Mouse (Mus musculus): ENCODE data around the gene Hspa8. TPM values are rescaled to one million over a fixed set of nuclear protein-coding genes. Genes with fewer than 3 reads are reported as not detected.
A peak's percentile ranks its signal among the peaks of the same experiment; 100 is the strongest.
"Not testable (repeated sequence)": the region's sequence is repeated elsewhere in the genome, so short reads cannot be mapped to it uniquely, and the experiment has no call there.

Hspa8 gene
- total RNA-seq, 2 experiments from 2014 or later: 2,321 to 2,378 TPM

DNA sequence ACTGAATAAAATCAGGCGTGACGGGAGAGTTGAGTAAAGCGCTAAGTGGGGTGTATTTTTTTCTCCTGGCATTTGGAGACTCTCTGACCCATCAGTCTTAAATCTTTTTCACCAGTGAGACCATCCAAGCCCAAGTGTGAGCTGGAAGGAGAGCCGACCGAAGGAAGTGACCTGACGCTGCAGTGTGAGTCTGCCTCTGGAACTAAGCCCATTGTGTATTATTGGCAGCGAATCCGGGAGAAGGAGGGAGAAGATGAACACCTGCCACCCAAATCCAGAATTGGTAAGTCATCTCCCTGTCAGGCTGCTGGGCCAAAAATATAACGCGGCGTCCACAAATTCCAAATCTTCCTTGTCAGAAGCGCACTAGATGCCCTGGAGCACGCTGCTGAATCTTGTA lies 28.5 kb upstream of the Hspa8 start:
- no peak for TF ChIP-seq CTCF (IDR thresholded peaks at IDR 0.05)
- H3K4me3 ChIP-seq: no peak overlapping the region
- H3K27ac ChIP-seq: no peak overlapping the region
- intact Hi-C loops (cut with DNase I): no loop called here
- no peak for DNase-seq (ENCODE audit: extremely low spot score in 1 of 2, low spot score in 2 of 2)

DNA sequence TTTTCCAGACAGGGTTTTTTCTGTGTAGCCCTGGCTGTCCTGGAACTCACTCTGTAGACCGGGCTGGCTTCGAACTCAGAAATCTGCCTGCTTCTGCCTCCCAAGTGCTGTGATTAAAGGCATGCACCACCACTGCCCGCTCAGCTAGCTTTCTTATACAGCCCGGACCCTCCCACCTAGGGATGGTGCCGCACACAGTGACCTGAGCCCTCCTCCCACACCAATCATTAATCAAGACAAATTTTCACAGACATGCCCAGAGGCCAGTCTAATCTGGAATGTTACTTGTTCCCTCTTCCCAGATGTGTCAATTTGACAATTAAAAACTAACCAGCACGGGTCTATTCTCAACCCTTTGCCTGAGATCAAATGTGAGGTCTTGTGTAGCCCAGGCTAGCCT lies 27.6 kb upstream of the Hspa8 start:
- DNase-seq (ENCODE audit: extremely low spot score in 1 of 2, low spot score in 2 of 2); H3K4me3 ChIP-seq; H3K27ac ChIP-seq; intact Hi-C loops (cut with DNase I): not testable (repeated sequence)

DNA sequence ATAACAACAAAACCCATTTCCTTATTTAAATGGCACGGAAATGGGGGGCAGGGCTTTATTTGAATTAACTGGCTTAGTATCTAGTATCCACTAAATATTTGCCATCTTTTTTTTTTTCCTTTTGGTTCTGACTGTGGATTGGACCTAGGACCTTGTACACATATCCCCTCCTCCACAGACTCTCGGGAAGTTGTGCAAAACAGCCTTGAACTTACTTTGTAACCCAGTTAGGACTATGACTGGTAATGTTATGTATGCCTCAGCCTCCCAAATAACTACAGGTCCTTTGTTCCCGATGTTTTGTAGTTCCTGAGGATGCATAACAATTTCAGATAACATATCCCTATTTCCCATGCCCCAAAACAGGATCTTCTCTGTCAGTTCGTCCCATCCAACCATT lies 26.9 kb upstream of the Hspa8 start:
- no peak for TF ChIP-seq CTCF (IDR thresholded peaks at IDR 0.05)
- no peak overlapping the region for H3K4me3 ChIP-seq
- no peak for DNase-seq (ENCODE audit: extremely low spot score in 1 of 2, low spot score in 2 of 2)
- H3K27ac ChIP-seq: no peak overlapping the region
- intact Hi-C loops (cut with DNase I): no loop called here

DNA sequence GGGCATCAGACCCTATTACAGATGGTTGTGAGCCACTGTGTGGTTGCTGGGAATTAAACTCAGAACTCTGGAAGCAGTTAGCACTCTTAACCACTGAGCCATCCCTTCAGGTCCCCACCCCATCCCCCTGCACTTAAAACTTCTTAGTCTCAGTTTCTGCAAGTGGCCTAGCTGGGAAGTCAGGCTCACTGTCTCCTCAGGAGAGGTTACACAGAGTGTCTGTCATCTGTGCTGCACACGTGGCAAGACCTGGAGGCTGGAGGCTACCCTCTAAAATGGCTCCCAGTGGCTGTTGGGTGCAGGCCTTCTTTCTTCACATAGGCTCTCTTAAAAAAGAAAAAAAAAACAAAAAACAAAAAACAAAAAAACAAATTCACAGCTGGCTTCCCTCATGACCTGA lies 24.7 kb upstream of the Hspa8 start:
- intact Hi-C loops (cut with DNase I): no loop called here
- TF ChIP-seq CTCF (IDR thresholded peaks at IDR 0.05): no peak
- H3K4me3 ChIP-seq: no peak overlapping the region
- DNase-seq (ENCODE audit: extremely low spot score in 1 of 2, low spot score in 2 of 2): no peak
- H3K27ac ChIP-seq: no peak overlapping the region

DNA sequence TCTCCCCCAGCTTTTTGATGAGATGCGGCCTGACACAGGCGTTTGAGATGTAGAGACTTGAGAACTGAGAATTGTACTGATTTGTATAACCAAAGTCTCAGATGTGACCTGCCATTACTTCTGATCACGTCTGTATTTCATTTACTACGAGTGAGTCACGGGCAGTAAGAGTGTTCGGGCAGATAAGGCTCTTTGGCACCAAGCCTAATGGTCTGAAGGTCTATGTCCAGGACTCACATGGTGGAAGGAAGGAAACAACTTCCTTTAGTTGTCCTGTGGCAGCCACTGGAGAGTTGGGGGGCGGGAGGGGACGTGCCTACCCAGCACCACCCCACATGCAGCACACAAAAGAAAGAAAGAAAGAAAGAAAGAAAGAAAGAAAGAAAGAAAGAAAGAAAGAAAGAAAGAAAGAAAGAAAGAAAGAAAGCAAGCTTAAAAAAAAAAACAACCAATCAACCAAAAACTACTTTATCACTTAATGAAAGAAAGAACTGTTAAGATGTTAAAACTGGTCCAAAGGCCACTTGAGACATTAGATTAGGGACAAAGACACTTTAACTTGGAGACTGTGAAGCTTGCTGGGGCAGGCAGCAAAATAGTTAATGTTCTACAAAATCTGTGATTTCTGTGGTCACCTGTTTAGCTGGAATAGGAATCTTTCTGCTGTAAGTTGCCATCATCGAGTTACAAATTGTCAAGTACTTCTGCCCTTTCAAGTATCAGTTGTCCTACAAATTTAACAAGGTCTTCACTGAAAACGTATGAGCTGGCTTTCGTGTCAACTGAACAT lies 24.1 kb upstream of the Hspa8 start:
- H3K27ac ChIP-seq: no peak overlapping the region
- H3K4me3 ChIP-seq: no peak overlapping the region
- intact Hi-C loops (cut with DNase I): no loop called here
- no peak for TF ChIP-seq CTCF (IDR thresholded peaks at IDR 0.05)
- DNase-seq (ENCODE audit: extremely low spot score in 1 of 2, low spot score in 2 of 2): no peak

DNA sequence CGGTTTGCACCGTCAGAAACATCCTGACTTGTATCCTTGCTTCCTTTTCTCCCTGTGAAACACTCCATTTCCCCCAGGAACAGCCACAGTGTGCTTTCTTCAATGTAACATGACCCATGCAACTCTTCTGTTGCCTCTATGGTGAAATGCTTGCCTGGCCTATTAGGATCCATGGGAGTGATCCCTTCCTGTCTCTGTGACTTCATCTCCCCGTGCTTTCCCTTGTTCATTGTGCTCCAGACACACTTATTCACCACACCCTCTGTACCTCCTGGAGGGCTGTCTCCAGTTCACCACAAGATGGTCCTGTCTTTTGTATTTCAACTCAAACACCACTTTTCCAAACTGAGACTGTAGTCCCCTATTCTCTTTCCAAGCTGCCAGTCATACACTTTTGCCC lies 20.7 kb upstream of the Hspa8 start:
- DNase-seq (ENCODE audit: extremely low spot score in 1 of 2, low spot score in 2 of 2): no peak
- no peak overlapping the region for H3K27ac ChIP-seq
- H3K4me3 ChIP-seq: no peak overlapping the region
- intact Hi-C loops (cut with DNase I): no loop called here
- no peak for TF ChIP-seq CTCF (IDR thresholded peaks at IDR 0.05)

DNA sequence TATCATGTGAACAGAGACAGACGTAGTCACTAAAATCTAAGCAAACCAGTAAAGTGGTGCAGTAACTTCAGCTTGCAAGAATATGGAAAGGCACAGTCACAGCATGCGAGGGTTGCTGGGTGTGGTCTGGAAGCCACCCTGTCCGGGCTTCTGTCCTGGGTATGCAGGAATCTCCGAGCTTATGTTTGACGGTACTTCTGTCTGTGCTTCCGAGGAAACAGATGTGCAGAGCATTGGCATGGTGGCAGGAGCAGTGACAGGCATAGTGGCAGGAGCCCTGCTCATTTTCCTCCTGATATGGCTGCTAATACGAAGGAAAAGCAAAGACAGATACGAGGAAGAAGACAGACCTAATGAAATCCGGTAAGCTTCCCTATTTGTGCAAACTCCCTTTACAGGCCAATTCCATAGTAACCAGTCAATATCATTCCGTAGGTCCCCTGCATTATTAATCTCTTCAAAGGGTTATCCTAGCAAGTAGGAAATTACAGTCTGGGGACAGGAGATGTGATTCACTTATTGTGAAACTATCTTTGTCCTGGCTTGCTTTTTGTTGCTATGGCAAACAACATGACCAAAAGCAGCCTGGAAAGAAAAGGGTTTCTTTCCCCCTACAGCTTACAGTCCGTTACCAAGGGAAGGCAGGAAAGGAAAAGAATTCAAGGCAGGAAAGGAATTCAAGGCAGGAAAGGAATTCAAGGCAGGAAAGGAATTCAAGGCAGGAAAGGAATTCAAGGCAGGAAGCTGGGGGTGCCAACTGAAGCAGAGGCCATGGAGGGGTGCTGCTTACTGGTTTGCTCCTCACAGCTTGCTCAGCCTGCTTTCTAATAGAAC lies 19.7 kb upstream of the Hspa8 start:
- Histone ChIP-seq H3K27ac (peak overlapping the region; percentile 17; the same call in 1 of the 2 replicates), H3K4me3 (no peak overlapping the region)
- peak in 1 of 2 experiments; percentile 13 for DNase-seq (ENCODE audit: extremely low spot score in 1 of 2, low spot score in 2 of 2)
- no peak for TF ChIP-seq CTCF (IDR thresholded peaks at IDR 0.05)
- intact Hi-C loops (cut with DNase I): no loop called here

DNA sequence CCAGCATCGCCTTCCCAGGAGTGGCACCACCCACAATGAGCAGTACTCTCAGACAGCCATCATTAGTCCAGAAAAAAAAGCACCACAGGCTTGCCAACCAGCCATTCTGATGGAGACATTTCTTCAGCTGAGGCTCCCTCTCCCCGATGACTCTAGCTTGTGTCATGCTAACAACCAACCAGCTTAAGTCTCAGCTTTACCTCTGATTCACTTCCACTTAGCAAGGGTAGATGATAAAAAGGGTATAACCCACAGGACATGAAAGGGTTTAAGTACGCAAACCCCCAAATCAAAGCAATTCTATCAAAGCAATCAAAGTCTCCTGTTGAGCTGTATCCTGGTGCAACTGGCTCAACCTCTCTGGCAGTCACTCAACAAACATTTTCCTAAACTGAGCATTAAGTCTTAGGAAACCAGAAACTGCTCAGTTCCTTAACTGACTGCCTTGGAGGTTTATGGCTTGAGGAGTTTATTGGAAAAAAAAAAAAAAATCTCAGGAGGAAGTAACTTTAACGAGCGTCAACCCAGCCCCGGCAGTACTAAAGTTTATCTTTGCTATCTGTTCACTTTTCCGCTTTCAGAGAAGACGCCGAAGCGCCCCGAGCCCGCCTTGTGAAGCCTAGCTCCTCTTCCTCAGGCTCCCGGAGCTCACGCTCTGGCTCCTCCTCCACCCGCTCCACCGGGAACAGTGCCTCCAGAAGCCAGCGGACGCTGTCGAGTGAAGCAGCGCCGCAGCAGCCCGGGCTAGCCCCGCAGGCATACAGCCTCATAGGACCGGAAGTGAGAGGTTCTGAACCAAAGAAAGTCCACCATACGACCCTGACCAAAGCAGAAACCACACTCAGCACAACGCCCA lies 18.8 kb upstream of the Hspa8 start:
- peak; percentile 18 to 37 for DNase-seq (ENCODE audit: extremely low spot score in 1 of 2, low spot score in 2 of 2)
- peak overlapping the region; percentile 14; the same call in 1 of the 2 replicates for H3K4me3 ChIP-seq
- H3K27ac ChIP-seq: peak overlapping the region; percentile 34
- no peak for TF ChIP-seq CTCF (IDR thresholded peaks at IDR 0.05)
- intact Hi-C loops (cut with DNase I): no loop called here

DNA sequence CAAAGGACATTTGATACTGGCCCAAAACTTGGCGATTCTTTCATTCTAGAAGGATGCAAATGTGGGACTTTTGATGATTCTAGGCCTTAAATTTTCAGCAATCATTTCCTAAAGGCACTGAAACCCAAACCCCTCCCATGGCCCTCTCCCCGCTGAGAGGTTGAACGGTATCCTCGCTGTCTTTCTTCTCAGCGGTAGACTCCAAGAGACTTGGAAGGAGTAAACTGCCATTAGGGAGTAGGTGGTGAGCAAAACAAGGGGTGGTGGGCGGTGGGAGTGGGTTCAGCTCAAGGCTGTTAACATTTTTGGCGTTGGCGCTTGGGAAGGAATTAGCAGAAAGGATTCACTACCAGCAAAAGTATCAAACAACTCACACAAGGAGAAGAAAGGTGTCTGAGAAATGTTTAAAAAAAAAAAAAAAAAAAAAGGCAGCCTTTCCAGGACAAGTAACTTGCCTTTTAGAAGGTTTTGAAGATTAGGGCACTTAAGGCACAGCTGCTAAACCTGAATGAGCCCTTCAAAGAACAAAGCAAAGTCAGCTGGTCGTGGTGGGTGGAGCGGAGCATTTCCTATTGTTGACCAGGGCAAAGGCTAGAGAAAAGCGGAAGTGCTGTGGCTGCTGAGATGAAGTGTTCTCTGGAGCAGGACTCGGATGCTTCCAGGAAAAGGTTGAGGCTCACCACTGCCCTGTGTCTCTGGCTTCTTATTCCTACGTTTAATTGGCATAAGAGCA lies 17.0 kb upstream of the Hspa8 start:
- TF ChIP-seq CTCF (IDR thresholded peaks at IDR 0.05): no peak
- Histone ChIP-seq H3K27ac (peak overlapping the region; percentile 57), H3K4me3 (peak overlapping the region; percentile 6; the same call in 1 of the 2 replicates)
- intact Hi-C loops (cut with DNase I): no loop called here
- DNase-seq (ENCODE audit: extremely low spot score in 1 of 2, low spot score in 2 of 2): peak; percentile 18 to 28

DNA sequence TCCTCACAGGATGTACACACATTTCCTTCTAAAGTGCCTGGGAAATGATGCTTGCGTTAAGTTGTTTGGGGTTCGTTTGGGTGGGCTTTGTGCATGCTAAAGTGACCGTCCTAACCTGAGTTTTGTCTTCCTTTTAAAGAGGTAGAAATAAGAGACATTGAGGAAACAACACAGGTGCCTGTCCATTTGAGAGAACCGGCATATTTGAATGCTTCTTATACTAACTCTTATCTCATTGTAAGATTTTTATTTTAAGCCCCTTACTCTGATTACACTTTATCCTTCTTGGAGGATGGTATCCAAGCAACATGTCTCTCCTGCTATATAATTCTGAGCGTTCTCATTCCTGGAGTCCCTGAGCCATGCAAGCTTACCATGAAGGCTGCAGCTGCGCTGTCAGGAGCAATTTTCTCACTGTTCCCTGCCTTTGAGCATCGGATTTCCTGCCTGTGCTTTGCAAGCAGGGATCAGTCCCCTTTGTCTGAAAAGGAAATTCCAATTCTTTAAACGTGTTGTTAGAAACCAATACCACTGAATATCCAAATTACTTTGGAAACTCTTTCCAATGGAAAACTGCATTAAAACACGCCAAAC lies 16.3 kb upstream of the Hspa8 start:
- no peak for DNase-seq (ENCODE audit: extremely low spot score in 1 of 2, low spot score in 2 of 2)

DNA sequence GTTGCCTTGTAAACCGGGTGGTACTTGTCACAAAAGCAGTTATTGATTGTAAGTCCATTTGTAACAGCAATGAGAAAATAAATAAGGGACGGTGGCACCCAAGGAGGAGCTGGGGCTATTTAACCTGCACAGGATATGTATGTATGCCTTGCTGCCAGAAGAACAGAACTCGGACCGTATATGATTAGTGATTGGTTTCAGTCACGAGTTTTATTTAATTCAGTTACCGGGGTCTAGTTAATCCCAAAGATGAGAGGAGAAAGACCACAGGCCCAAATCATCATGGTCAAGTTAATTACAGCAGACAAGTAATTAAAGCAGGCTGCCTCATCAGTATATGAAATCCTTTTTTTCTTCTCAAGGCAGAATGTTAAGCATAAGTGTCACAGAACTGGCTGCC lies 15.3 kb upstream of the Hspa8 start:
- Histone ChIP-seq H3K27ac (no peak overlapping the region; the same call in 1 of the 2 replicates), H3K4me3 (no peak overlapping the region)
- intact Hi-C loops (cut with DNase I): no loop called here
- no peak for DNase-seq (ENCODE audit: extremely low spot score in 1 of 2, low spot score in 2 of 2)
- TF ChIP-seq CTCF (IDR thresholded peaks at IDR 0.05): no peak

More for the DNA sequence above, 16.3 kb upstream of the Hspa8 start:
- intact Hi-C loops (cut with DNase I): no loop called here
- peak overlapping the region; percentile 6; the same call in 1 of the 2 replicates for H3K4me3 ChIP-seq
- TF ChIP-seq CTCF (IDR thresholded peaks at IDR 0.05): no peak
- peak overlapping the region; percentile 21 for H3K27ac ChIP-seq

DNA sequence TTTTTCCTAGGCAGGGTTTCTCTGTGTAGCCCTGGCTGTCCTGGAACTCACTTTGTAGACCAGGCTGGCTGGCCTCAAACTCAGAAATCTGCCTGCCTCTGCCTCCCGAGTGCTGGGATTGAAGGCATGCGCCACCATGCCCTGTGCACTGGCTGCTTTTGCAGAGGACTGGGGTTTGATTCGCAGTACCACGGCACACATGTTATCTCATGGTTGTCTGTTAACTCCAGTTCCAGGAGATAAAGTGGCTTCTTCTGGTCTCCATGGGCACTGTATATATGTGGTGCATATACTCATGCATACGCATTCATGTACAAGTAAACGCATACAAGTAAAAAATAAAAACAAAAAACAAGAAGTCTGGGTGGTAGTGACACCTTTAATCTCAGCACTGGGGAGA lies 14.0 kb upstream of the Hspa8 start:
- H3K27ac ChIP-seq; H3K4me3 ChIP-seq; intact Hi-C loops (cut with DNase I); DNase-seq (ENCODE audit: extremely low spot score in 1 of 2, low spot score in 2 of 2): not testable (repeated sequence)
